Mouse (Mus musculus): ENCODE measurements around the gene Vmn1r1. TPM values are rescaled to one million over a fixed set of nuclear protein-coding genes. Genes with fewer than 3 reads are reported as not detected.

The Vmn1r1 gene
- polyA plus RNA-seq, 1 experiment from 2014 or later: not detected

- peak; percentile 98 for ATAC-seq (ENCODE audit: low FRiP score)
- Histone ChIP-seq H3K4me3 (replicated peaks) (peak within 1 kb of the TSS; percentile 89), H3K9ac (peak within 1 kb of the TSS; percentile 64), H3K27me3 (peaks cover 5% of the 10 kb centered on the region; the same call in 1 of the 2 replicates), H3K4me1 (peaks cover 15% of the 10 kb centered on the region), H3K4me2 (peak within 1 kb of the TSS; percentile 62), H3K36me3 (replicated peaks) (peaks cover 7% of the 10 kb centered on the region; the same call in 1 of the 2 replicates), H3K9me3 (0 out of 2 replicates have a peak, but pooled peaks cover under 1% of the 10 kb centered on the region), H3K27ac (peak within 1 kb of the TSS; percentile 68)
- under 1% methylated on average over 37 of the region's 37 CpGs for WGBS
Observed at GRCm38 (mm10) chr1:182124506-182124905, 39.8 kb downstream of the Vmn1r1 start, which contains the start of gene Srp9. Srp9 (plus strand) TSS chr1:182124737.

DNA sequence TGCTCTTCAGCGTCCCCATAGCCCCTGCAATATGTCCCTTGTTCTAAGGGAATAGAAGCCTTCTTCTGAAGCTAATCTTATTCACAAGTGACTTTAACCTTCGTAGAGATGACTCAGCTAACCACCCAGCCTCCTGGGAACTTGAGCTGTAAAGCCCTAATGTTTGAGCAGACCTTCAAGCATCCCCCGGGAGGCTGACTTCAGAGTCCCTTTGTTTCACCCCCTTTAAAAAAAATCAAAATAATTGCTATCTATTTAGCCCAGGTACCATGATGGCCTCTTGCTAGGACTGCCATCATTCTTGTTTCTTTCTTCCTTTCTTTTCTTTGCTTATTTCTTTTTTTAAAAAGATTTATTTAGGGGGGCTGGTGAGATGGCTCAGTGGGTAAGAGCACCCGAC is 41.9 kb downstream of the Vmn1r1 start:
- Histone ChIP-seq H3K4me2 (no peak overlapping the region), H3K27ac (no peak overlapping the region), H3K36me3 (replicated peaks) (no peaks in the 10 kb centered on the region), H3K9ac (no peak overlapping the region), H3K9me3 (no peaks in the 10 kb centered on the region), H3K4me1 (peaks cover 15% of the 10 kb centered on the region), H3K4me3 (replicated peaks) (no peak overlapping the region), H3K27me3 (peaks cover 5% of the 10 kb centered on the region; the same call in 1 of the 2 replicates)
- no peak for ATAC-seq (ENCODE audit: low FRiP score)
- 86% methylated on average over 4 of the region's 4 CpGs for WGBS

DNA sequence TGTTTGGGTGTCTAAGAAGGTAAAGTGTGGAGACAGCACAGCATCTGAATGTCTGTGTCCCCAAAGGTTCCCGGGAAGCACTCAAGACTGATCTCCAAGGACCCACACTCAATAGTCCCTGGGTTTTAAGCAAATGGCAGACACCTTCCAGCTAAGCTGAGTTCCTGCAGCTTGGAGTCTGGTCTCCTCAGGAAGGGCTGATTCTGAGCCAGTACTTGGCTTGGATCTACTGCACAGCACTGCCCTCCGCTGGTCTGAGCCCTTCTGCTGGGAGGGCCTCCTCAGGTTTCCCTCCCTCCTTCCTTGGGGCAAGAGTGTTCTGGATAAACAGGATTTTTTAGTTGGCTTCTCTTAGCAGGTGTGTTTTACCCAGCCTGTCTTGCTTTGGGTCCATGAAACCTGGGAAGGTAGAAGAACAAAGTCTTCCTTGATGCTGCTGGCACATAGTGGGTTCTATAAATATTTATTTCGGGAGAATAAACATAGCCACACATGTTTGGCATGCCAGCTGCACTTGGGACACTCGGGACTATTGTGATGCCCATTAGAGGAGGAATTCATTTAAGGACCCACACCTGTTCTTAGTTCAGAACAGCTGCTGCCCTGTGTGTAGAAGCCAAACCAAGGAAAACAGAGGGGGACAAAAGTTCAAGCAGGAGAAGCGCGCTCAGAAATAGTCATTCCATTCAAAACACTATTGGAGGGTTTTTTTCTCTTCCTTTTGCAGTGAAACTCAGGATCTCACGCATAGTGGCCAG is 48.5 kb downstream of the Vmn1r1 start:
- Histone ChIP-seq H3K27me3 (peaks cover 11% of the 10 kb centered on the region), H3K27ac (no peak overlapping the region), H3K9ac (no peak overlapping the region), H3K36me3 (replicated peaks) (no peaks in the 10 kb centered on the region), H3K4me3 (replicated peaks) (no peak overlapping the region), H3K4me2 (no peak overlapping the region), H3K4me1 (peaks cover 22% of the 10 kb centered on the region), H3K9me3 (no peaks in the 10 kb centered on the region)
- 53% methylated on average over 7 of the region's 7 CpGs for WGBS
- no peak; the same call in 1 of the 2 replicates for ATAC-seq (ENCODE audit: low FRiP score)

- Histone ChIP-seq H3K36me3 (replicated peaks) (no peaks in the 10 kb centered on the region), H3K4me3 (replicated peaks) (no peak overlapping the region), H3K4me1 (peaks cover 22% of the 10 kb centered on the region), H3K9me3 (no peaks in the 10 kb centered on the region), H3K4me2 (no peak overlapping the region), H3K27me3 (peaks cover 10% of the 10 kb centered on the region), H3K9ac (no peak overlapping the region), H3K27ac (no peak overlapping the region)
- ATAC-seq (ENCODE audit: low FRiP score): no peak
- WGBS: 28% methylated on average over 5 of the region's 5 CpGs
Observed at GRCm38 (mm10) chr1:182115197-182115596, 49.1 kb downstream of the Vmn1r1 start.

GRCm38 (mm10) chr1:182113587-182114500 is 50.4 kb downstream of the Vmn1r1 start:
- Histone ChIP-seq H3K27ac (no peak overlapping the region), H3K4me1 (peaks cover 22% of the 10 kb centered on the region), H3K9ac (no peak overlapping the region), H3K27me3 (peaks cover 10% of the 10 kb centered on the region), H3K9me3 (no peaks in the 10 kb centered on the region), H3K4me3 (replicated peaks) (no peak overlapping the region), H3K36me3 (replicated peaks) (no peaks in the 10 kb centered on the region), H3K4me2 (peak overlapping the region; percentile 21)
- peak; percentile 45; the same call in 1 of the 2 replicates for ATAC-seq (ENCODE audit: low FRiP score)
- WGBS: 22% methylated on average over 19 of the region's 19 CpGs

DNA sequence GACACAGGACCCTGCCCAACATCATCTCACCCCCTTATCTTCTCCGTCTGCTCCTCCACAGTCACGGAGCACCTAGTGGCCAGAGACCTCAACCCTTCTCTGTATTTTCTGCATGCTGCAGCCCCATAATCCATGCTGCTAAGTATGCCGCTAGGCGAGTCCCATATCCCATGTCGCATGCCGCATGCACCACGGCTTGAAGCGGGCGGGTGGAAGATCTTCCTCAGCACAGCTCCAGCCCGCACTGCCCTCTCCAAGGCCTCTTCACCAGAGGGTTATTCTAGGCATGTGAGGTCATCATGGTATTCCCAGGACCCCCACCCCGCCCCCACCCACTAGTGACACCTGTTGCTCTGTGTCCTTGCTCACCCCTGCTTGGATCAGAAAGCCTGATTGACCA is 51.2 kb downstream of the Vmn1r1 start:
- H3K4me3 ChIP-seq (replicated peaks): no peak overlapping the region
- H3K4me2 ChIP-seq: no peak overlapping the region
- H3K27ac ChIP-seq: no peak overlapping the region
- H3K9me3 ChIP-seq: no peaks in the 10 kb centered on the region
- H3K27me3 ChIP-seq: peaks cover 10% of the 10 kb centered on the region
- no peak overlapping the region for H3K9ac ChIP-seq
- peaks cover 22% of the 10 kb centered on the region for H3K4me1 ChIP-seq
- no peaks in the 10 kb centered on the region for H3K36me3 ChIP-seq (replicated peaks)
- no peak for ATAC-seq (ENCODE audit: low FRiP score)
- WGBS: 86% methylated on average over 11 of the region's 11 CpGs

GRCm38 (mm10) chr1:182112385-182112784 is 51.9 kb downstream of the Vmn1r1 start:
- peaks cover 10% of the 10 kb centered on the region for H3K27me3 ChIP-seq
- H3K4me1 ChIP-seq: peaks cover 22% of the 10 kb centered on the region
- H3K9ac ChIP-seq: no peak overlapping the region
- ATAC-seq (ENCODE audit: low FRiP score): no peak
- H3K27ac ChIP-seq: no peak overlapping the region
- no peaks in the 10 kb centered on the region for H3K9me3 ChIP-seq
- H3K4me2 ChIP-seq: no peak overlapping the region
- no peak overlapping the region for H3K4me3 ChIP-seq (replicated peaks)
- no peaks in the 10 kb centered on the region for H3K36me3 ChIP-seq (replicated peaks)
- 93% methylated on average over 15 of the region's 15 CpGs for WGBS

DNA sequence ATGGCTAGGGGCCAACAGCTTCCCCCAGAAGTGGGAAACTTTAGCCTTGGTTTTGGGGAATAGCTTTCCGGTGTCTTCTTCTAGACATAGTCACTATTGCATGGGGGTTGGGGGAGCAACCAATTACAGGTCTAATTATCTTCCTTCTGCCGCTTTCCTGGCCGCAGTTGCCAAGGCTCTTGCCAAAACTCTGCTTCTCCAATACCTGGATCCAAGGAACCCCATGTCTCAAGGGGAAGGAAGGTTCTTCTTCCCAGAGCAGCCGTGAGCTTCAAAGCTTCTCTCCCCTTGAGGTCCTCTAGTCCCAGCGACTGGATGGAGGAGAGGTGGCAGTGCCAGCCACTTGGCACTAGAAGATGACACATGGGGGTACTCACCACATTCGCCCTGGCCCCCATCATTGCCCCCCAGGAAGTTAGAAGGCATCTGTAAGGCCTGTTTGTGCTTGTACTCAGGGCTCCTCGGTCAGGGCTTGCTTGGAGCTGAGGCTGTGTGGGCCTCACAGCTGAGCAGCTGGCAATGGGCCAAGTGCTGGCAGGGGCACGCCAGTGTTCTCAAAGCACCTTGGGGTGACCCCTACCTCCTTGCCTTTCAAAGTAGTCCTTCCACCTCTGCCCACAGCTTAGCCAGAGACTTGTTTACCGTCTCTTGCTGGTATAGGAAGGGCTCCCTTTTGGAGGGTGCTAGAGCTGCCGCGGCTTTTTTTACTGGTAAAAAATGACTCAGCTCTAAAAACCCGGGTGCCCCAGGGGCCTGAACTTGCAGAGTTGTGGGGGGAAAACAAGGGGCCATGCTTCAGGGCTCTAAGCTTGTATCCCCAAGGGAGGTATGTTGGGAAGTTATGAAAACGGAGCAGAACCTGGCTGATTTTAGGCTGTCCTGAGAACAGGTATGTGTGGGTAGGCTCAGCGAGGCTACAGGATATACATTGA is 52.6 kb downstream of the Vmn1r1 start:
- Histone ChIP-seq H3K9me3 (no peaks in the 10 kb centered on the region), H3K36me3 (replicated peaks) (no peaks in the 10 kb centered on the region), H3K4me3 (replicated peaks) (no peak overlapping the region), H3K4me1 (peaks cover 22% of the 10 kb centered on the region), H3K27me3 (peaks cover 10% of the 10 kb centered on the region), H3K27ac (no peak overlapping the region), H3K9ac (no peak overlapping the region), H3K4me2 (no peak overlapping the region)
- WGBS: 77% methylated on average over 14 of the region's 14 CpGs
- ATAC-seq (ENCODE audit: low FRiP score): no peak

GRCm38 (mm10) chr1:182110708-182111385 is 53.4 kb downstream of the Vmn1r1 start:
- Histone ChIP-seq H3K9me3 (no peaks in the 10 kb centered on the region), H3K27ac (no peak overlapping the region), H3K27me3 (peaks cover 10% of the 10 kb centered on the region; the same call in 1 of the 2 replicates), H3K36me3 (replicated peaks) (no peaks in the 10 kb centered on the region), H3K4me1 (peaks cover 22% of the 10 kb centered on the region), H3K4me2 (no peak overlapping the region), H3K4me3 (replicated peaks) (no peak overlapping the region), H3K9ac (no peak overlapping the region)
- WGBS: 75% methylated on average over 15 of the region's 15 CpGs
- ATAC-seq (ENCODE audit: low FRiP score): no peak

GRCm38 (mm10) chr1:182110185-182110584 is 54.1 kb downstream of the Vmn1r1 start:
- peaks cover 22% of the 10 kb centered on the region for H3K4me1 ChIP-seq
- H3K4me2 ChIP-seq: no peak overlapping the region
- H3K27me3 ChIP-seq: peaks cover 10% of the 10 kb centered on the region; the same call in 1 of the 2 replicates
- H3K27ac ChIP-seq: no peak overlapping the region
- 86% methylated on average over 11 of the region's 11 CpGs for WGBS
- H3K4me3 ChIP-seq (replicated peaks): no peak overlapping the region
- no peaks in the 10 kb centered on the region for H3K36me3 ChIP-seq (replicated peaks)
- ATAC-seq (ENCODE audit: low FRiP score): no peak
- H3K9ac ChIP-seq: no peak overlapping the region
- no peaks in the 10 kb centered on the region for H3K9me3 ChIP-seq

DNA sequence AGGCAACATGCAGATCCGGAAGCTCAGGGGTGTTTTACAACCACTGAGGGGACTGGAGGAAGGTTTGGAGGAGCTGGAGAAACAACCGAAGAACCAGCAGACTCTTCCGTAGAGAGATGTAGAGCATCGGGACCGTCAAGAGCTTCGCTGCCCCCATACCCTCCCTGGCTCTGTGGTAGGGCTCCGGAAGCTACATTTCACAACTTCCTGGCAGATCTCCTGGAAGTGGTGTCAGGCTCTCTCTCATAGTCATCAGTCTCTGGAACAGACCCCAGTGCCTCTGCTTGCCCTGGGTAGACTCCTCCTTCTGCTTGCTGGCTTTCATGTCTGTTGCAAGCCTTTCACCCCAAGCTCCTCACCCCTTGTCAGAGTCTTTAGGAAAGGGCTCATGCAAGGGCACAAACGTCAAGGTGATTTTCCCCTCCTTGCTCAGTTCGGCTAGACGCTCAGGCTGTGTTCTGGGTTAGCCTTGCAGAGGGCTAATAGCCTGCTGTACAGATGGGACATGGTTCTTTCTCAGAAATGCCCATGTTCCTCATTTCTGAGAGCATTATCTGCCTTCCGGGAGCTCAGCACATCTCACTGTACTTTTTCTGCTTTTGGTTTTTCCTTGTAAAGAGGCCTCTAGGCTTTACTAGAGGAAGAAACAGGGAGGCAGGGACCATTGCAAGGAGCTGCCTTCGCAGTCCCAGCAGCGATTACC is 55.7 kb downstream of the Vmn1r1 start:
- H3K9me3 ChIP-seq: no peaks in the 10 kb centered on the region
- H3K36me3 ChIP-seq (replicated peaks): no peaks in the 10 kb centered on the region
- H3K9ac ChIP-seq: no peak overlapping the region
- H3K4me3 ChIP-seq (replicated peaks): no peak overlapping the region
- H3K27ac ChIP-seq: no peak overlapping the region
- H3K4me2 ChIP-seq: no peak overlapping the region
- H3K4me1 ChIP-seq: peaks cover 14% of the 10 kb centered on the region
- WGBS: 87% methylated on average over 13 of the region's 13 CpGs
- 0 out of 2 replicates have a peak, but pooled peaks cover 6% of the 10 kb centered on the region for H3K27me3 ChIP-seq
- no peak for ATAC-seq (ENCODE audit: low FRiP score)
